Mouse (Mus musculus) kidney, adult 2 months (tissue): Measurements from ENCODE around the gene Map3k20. TPM values are rescaled to one million over a fixed set of nuclear protein-coding genes. Genes with fewer than 3 reads are reported as not detected.

Experiments used
- DNase-seq: peaks from one replicate; pipeline ENCODE4 v3.0.0; 2021
- H3K27ac ChIP-seq: fragments of 200-500 bp; 2 replicates; pipeline ENCODE4 v1.5.1; 2012; ENCODE audit warnings: low read depth, low read length, control low read depth, inconsistent platforms; ENCODE audit not compliant: insufficient read depth
- H3K27me3 ChIP-seq: fragments of 200-500 bp; replicated peaks from 2 replicates; pipeline ENCODE4 v1.6.1; 2012; ENCODE audit warnings: mild to moderate bottlenecking, moderate library complexity, low read length, inconsistent platforms; ENCODE audit not compliant: control insufficient read depth, insufficient read depth
- H3K36me3 ChIP-seq: fragments of 200-500 bp; 2 replicates; pipeline ENCODE4 v1.6.1; 2012; ENCODE audit warnings: mild to moderate bottlenecking, moderate library complexity, low read length, inconsistent platforms; ENCODE audit not compliant: control insufficient read depth, insufficient read depth
- H3K4me1 ChIP-seq: fragments of 200-500 bp; 2 replicates; pipeline ENCODE4 v1.6.1; 2011; ENCODE audit warnings: low read length; ENCODE audit not compliant: control insufficient read depth, insufficient read depth
- H3K4me3 ChIP-seq: fragments of 200-500 bp; 2 replicates; pipeline ENCODE4 v1.5.1; 2011; ENCODE audit warnings: mild to moderate bottlenecking, low read depth, low read length, control low read depth; ENCODE audit not compliant: insufficient read depth
- CTCF ChIP-seq: fragments of 200-500 bp; conservative IDR thresholded peaks from 2 replicates; pipeline ENCODE4 v1.5.1; 2011; ENCODE audit warnings: low read depth, mild to moderate bottlenecking, control low read depth, low read length, moderate library complexity, mixed read lengths; ENCODE audit not compliant: insufficient read depth, insufficient read length
- POLR2A ChIP-seq: fragments of 200-500 bp; IDR thresholded peaks from one replicate; pipeline ENCODE4 v1.6.1; 2011; ENCODE audit warnings: low read depth, low read length, control low read depth
- WGBS: fragments of 180-500 bp; shearing (Covaris S2); methylation state at CpG from one replicate; pipeline ENCODE4 v1.1.7; 2018; 5-methylcytosine and 5-hydroxymethylcytosine counted together
- polyA plus RNA-seq: library from polyadenylated mRNA; depleted of rRNA; stranded (reverse); fragments of >200 nt; gene quantifications from 2 replicates; pipeline ENCODE4 v1.2.3, GENCODE M21; 2012; rRNA removed

The Map3k20 gene
- polyA plus RNA-seq: 7.0 and 8.3 TPM in 2 replicates

GRCm38 (mm10) chr2:72285256-72285887 is at the start of gene Map3k20:
Gene Map3k20 (plus strand): TSS chr2:72285637.
- WGBS: 3% methylated on average over 48 of the region's 50 CpGs
- H3K27ac ChIP-seq: no peak within 1 kb of the TSS

DNA sequence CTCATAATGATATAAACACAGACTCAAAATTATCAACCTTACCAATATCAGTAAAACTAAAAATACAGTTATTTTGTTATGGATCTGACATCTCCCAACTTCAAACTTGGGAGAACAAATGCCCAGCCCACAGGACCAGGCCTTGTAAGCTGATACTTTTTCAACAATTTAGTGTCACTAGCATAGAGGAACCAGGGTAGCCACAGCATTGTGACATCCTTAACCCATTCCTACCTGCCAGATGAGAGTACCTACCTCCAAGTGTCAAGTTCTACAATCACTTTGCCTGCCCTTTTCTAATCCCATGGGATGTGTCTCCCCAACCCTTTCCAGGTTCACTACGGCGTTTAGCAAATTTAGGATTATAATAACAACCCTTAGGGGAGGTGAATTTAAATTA is 47.0 kb upstream of the Map3k20 start:
- H3K36me3 ChIP-seq: no peaks in the 10 kb centered on the region
- no peak overlapping the region for H3K27ac ChIP-seq
- H3K27me3 ChIP-seq: no peaks in the 10 kb centered on the region
- no peaks in the 10 kb centered on the region for H3K4me1 ChIP-seq
- 59% methylated on average over 2 of the region's 2 CpGs for WGBS
- TF ChIP-seq CTCF: no peak
- no peak for TF ChIP-seq POLR2A
- H3K4me3 ChIP-seq: no peak overlapping the region
- no peak for DNase-seq

More at GRCm38 (mm10) chr2:72285256-72285887, at the start of gene Map3k20:
- H3K27me3 ChIP-seq: no peaks in the 10 kb centered on the region
- no peaks in the 10 kb centered on the region for H3K4me1 ChIP-seq
- H3K36me3 ChIP-seq: no peaks in the 10 kb centered on the region
- peak; percentile 43 for TF ChIP-seq CTCF
- TF ChIP-seq POLR2A: no peak
- peak within 1 kb of the TSS; percentile 90 for H3K4me3 ChIP-seq
- peak; percentile 75 for DNase-seq

DNA sequence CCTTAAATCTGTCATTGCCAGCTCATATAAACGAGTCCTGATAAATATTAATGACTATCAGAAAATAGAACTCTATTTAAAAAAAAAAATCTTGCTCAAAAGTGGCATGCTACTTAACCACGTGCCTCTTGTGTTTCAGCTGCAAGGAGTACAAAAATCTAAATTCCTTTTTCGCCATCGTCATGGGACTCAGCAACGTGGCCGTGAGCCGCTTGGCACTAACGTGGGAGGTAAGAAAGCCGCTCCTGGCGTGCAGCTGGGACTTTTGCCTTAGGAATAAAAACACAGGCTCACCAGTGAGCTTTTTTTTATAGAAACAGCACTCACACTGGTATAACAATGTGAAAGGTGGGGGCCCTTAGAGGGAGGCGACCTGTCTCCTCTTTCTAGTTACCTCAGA is 46.5 kb upstream of the Map3k20 start:
- TF ChIP-seq CTCF (no peak), POLR2A (no peak)
- 38% methylated on average over 11 of the region's 11 CpGs for WGBS
- peak; percentile 21 for DNase-seq
- H3K4me1 ChIP-seq: no peaks in the 10 kb centered on the region
- H3K27me3 ChIP-seq: no peaks in the 10 kb centered on the region
- no peaks in the 10 kb centered on the region for H3K36me3 ChIP-seq
- H3K27ac ChIP-seq: no peak overlapping the region
- no peak overlapping the region for H3K4me3 ChIP-seq

DNA sequence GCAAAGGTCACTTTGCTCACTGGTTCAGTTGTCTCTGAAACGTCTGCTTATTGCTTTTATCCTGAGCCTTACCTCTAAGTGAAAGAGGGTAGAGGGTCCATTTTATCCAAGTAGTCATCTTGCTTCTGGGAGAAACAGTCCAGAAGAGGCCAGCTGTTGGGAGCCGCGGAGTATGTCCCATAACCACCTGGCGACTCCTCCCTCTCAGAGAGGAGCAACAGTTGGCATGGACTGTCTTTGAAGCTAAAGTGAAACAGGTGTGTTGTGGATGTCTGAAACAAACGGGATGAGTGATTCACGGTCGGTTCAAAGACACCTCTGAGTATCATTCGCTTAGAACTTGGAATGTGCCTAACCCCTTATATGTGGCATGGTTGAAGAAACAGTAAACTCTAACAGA is 46.0 kb upstream of the Map3k20 start:
- H3K36me3 ChIP-seq: no peaks in the 10 kb centered on the region
- 71% methylated on average over 8 of the region's 8 CpGs for WGBS
- no peaks in the 10 kb centered on the region for H3K27me3 ChIP-seq
- H3K4me1 ChIP-seq: no peaks in the 10 kb centered on the region
- no peak overlapping the region for H3K27ac ChIP-seq
- H3K4me3 ChIP-seq: no peak overlapping the region
- no peak for TF ChIP-seq CTCF
- no peak for TF ChIP-seq POLR2A
- no peak for DNase-seq

DNA sequence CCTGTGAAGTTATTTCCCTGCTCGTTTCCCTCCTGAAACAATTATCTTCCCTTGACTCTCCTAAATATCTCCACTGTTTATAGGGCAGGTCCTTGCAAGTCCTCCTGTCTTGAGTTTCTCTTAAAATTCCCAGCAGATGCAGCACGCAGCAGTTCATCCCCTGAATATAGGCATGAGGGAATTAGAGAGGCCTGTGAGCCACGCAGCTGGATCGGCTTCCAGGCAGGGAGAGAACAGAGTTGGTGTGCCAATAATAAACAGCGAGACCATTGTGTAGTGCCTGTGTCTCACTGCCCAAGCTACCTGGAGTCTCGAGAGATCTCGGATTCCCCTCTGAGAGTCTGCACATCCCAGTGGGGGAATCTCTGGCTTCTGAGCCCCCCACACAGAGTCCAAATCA is 45.4 kb upstream of the Map3k20 start:
- Histone ChIP-seq H3K27ac (no peak overlapping the region), H3K4me3 (no peak overlapping the region), H3K27me3 (no peaks in the 10 kb centered on the region), H3K36me3 (no peaks in the 10 kb centered on the region), H3K4me1 (no peaks in the 10 kb centered on the region)
- no peak for DNase-seq
- 83% methylated on average over 7 of the region's 7 CpGs for WGBS
- TF ChIP-seq POLR2A (no peak), CTCF (no peak)

- 93% methylated on average over 7 of the region's 7 CpGs for WGBS
- Histone ChIP-seq H3K4me1 (no peaks in the 10 kb centered on the region), H3K36me3 (no peaks in the 10 kb centered on the region), H3K27me3 (no peaks in the 10 kb centered on the region), H3K4me3 (no peak overlapping the region), H3K27ac (no peak overlapping the region)
- no peak for DNase-seq
- TF ChIP-seq POLR2A (no peak), CTCF (no peak)
Measured at GRCm38 (mm10) chr2:72240691-72241090, 44.7 kb upstream of the Map3k20 start.

DNA sequence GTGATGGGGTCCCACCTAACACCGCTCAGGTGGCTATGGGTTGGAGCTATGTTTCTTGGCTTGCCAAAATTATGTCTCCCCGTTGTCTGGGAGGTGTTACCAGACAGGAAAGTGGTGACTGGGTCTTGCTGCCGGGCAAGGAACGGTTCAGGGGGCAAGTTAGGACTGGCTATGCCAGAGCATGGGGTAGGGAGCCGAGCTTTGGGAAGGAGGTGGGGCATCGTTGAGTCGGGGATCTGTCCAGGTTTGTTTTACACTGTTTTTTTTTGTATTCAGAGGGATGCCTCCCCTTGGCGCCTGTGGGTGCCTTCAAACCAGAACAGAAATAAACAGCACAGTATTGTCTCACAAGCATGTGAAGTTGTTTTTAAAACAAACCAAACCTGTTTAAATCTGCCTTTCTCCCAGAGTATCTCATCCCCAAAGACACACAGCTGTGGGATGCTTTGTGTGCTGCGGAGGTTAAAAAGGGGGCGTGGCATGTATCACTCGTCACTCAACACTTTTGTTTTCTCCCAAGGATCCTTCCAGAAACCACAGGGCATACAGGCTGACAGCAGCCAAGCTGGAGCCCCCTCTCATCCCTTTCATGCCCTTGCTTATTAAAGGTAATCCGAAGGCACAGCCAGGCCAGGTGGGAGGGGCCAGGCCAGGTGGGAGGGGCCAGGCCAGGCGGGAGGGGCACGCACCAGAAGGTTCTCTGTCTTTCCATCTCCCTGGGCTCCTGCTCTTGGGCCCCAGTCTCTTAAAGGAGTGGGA is 43.5 kb upstream of the Map3k20 start:
- 46% methylated on average over 14 of the region's 14 CpGs for WGBS
- no peak overlapping the region for H3K27ac ChIP-seq
- DNase-seq: no peak
- H3K4me1 ChIP-seq: no peaks in the 10 kb centered on the region
- no peak for TF ChIP-seq POLR2A
- TF ChIP-seq CTCF: no peak
- H3K36me3 ChIP-seq: no peaks in the 10 kb centered on the region
- peak overlapping the region; percentile 31; the same call in 1 of the 2 replicates for H3K4me3 ChIP-seq
- H3K27me3 ChIP-seq: no peaks in the 10 kb centered on the region
